Mouse (Mus musculus) liver, embryonic 14.5 days (tissue): ENCODE data around the gene Hdac9.

Experiments
- CTCF ChIP-seq: IDR thresholded peaks from 2 replicates; pipeline ENCODE4 v1.5.1; 2016; ENCODE audit warnings: antibody characterized with exemption, low read depth, control low read depth
- EP300 ChIP-seq: IDR thresholded peaks from 2 replicates; pipeline ENCODE4 v1.6.1; 2016; ENCODE audit warnings: antibody characterized with exemption, low read depth

DNA sequence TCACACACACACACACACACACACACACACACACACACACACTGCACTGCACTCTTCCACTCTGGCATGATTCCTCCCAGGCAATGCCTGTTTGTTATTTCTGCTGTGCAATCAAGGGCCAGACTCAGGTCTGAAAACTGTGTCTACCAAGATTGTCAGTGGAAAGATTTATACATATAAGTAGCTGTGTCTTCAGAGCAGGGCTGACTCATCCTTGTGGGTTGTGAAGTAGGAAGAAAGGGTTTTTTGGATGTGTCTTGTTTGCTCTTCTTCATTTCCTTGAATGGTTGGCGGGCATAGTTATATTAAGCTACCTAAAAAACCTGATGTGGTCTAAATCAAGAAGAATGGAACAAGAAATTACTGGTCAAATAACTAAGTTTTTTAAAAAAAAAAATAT, 825.0 kb downstream of the Hdac9 start:
- no peak for TF ChIP-seq CTCF
- no peak for TF ChIP-seq EP300
